Mouse (Mus musculus) spleen, adult 12 weeks (tissue): ENCODE measurements around the gene Slc35e3.

Experiments used
- DNase-seq: peaks from one replicate; pipeline ENCODE4 v3.0.0; 2022; ENCODE audit warnings: low spot score

Slc35e3 gene

DNA sequence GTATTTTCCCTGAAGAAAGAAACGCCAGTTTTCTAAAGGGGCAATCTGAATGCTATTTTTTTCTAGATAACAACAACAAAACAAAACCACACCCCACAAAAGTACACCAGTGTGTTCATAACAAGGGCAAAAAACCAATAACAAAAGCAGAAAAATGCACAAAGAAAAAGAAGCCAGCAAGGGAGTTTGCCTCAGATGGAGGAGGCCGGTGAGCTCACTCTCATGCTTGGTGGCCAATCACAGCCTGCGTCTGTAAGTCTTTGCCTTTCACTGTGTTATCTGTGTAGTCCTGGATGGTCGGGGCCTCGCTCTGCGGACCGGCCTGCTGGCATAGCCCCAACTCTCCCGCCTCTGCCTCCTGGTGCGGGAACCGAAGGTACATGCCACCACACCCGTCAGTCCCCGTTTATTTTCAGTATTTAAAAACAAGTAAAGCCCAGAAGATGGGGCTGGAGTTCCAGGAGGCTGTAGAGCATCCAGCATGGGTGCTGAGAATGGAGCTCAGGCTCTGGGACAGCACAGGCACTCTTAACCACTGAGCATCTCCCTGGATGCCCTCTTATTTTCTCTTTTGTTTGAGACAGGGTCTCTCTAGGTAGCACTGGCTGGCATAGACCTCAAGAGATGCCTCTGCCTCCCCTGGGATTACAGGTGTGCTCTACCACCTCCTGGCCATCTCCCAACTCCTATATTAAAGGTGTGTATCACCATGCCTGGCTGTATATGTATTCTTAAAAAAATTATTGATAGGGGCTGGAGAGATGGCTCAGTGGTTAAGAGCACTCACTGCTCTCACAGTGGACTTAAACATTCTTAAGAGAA, 30.3 kb upstream of the Slc35e3 start:
- DNase-seq: no peak

DNA sequence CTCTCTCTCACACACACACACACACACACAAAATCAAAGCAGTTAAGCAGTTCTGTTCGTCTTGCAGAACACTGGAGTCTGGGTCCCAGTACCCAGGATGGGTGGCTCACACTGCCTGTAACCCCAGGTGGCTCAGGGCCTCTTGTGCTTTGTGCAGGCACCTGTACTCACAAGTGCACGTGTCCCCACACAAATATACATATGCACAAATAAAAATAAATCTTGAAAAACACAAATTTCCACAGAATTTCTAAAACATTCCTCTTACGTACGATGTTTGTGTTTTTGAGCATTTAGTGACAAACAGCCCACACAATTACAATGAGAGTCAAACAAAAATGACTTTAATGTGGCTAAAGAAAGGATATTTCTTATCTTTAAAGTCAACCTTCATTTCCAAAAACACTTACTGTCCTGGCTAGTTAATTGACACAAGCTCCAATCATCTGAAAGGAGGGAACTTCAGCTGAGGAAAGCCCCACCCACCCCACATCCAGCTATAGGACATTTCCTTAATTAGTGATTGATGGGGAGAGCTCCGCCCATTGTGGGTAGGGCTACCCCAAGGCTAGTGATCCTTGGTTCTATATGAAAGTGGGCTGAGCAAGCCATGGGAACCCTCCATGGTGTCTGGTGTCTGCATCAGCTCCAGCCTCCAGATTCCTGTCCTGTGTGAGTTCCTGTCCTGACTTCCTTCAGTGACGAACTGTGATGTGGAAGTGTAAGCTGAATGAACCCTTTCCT, 29.4 kb upstream of the Slc35e3 start:
- no peak for DNase-seq

DNA sequence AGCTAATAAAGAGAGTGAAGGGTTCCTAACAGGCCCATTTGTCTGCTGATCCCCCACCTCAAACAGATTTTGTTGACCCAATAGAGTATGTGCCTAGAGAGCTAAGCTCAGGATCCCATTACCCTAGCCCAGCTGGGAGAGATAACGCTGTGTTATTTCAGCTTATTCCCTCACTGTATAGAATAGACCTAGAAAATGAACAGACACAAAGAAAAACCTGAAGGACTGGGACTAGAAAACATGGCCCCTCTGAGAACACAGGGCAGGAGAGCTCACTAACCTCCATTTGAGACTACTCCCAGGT, 28.6 kb upstream of the Slc35e3 start:
- DNase-seq: no peak

DNA sequence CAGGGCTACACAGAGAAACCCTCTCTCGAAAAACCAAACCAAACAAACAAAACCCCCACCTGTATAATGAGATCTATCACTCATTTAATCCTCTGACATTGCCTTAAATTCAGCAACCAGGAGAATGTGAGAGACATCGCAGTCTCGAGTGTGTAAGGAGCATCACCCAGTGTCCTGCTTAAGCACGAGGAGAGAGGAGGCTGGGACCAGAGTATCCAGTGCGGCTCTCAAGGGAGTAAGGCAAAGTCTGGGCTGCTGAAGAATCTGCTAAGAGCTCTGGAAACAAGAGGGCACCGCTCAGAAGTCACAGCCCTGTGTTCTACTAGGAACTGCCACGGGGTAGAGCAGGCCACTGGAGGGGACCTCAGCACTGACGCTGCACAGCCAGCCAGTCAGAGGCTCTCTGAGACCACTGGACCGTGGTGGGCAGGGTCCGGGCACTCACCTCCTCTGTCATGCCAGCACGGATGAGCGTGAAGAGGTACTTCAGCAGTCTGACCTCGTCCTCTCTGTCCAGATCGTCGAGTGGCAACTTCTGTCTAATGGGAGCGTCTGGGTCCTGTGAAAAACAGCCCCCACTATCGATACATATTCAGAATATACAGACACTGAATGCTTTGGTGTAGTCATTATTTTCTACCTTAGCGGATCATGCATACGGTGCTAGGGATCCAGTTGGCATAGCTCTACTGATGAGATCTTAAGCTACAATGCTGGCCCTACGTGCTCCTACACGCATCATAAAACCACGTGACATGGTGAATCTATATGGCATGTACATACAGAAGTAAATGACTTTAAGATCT, 28.0 kb upstream of the Slc35e3 start:
- no peak for DNase-seq

DNA sequence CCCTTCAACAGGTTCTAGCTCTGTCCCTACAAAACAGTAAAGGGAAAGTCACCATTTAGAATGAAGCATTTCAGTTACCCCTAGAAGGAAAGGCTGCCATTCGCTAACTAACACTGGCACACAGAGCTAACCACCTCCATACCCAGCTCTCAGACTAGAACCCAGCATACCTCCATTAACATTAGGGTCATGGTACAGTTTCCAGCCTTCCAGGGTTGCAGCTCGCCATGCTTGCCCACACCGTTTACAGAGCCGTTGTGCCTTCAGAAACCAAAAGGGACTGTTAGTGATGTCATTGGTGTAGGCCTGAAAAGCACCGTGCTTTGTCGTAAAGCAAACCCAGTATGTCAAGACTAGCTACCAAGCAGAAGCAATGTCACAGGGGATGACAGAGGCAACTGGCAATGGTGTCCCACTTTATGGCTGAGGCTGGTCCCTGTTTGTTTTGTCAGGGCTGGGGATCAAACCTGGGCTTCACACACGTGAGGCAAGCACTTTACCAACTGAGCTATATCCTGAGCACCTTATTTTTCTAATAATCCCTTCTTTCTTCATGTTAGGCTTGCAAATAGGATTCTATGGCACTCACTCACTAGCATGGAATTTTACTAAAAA, 27.0 kb upstream of the Slc35e3 start:
- no peak for DNase-seq

DNA sequence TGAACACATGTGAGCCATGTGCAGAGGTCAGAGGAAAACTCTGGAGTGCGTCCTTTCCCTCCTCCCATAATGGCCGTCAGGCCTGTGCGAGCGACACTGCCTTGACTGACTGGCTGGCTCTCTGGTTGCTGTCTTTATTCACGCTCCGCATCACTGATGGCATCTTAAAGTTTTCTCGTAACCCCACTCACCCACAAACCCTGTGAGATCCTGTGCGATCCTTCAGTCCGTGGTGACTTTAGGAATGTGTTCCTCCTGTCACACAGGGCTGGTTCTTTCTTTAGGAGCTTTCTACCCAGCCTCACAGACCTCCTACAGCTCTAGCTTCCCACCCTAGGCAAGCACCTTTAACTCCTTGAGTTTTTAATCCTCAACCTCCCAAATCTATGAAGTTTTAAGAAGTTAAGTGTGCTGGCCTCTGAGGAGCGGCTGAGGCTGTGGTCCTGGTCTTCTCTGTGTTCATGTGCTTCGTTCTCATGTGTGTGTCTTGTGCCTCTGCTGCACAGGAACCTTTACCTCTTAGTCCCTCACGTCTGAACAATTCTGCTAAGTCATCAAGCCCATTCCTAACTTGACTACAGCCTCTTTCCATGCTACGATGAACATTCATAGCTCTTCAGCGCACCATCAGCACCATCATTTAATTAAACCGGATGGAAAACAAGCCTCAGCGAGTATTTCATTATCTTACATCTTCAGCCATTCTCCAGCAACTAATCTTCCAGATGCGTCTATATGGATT, 26.4 kb upstream of the Slc35e3 start:
- DNase-seq: no peak

DNA sequence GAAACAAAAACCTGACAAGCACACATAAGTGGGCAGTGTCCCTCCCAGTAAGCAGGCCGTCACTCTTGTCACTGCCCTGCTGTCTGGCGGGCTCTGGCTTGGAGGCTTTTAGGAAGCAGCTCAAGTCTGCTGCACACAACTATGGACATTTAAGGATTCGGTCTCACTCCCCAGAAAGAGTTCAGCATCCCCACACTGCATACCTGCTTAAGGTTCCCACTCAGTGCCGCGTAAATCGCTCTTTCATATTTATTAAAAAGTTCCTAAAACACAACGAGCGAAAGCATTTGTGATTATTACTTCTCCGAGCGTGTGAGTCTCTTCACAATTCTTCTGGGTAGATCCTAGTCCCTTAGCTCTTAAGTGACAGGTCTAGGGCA, 25.0 kb upstream of the Slc35e3 start:
- no peak for DNase-seq

DNA sequence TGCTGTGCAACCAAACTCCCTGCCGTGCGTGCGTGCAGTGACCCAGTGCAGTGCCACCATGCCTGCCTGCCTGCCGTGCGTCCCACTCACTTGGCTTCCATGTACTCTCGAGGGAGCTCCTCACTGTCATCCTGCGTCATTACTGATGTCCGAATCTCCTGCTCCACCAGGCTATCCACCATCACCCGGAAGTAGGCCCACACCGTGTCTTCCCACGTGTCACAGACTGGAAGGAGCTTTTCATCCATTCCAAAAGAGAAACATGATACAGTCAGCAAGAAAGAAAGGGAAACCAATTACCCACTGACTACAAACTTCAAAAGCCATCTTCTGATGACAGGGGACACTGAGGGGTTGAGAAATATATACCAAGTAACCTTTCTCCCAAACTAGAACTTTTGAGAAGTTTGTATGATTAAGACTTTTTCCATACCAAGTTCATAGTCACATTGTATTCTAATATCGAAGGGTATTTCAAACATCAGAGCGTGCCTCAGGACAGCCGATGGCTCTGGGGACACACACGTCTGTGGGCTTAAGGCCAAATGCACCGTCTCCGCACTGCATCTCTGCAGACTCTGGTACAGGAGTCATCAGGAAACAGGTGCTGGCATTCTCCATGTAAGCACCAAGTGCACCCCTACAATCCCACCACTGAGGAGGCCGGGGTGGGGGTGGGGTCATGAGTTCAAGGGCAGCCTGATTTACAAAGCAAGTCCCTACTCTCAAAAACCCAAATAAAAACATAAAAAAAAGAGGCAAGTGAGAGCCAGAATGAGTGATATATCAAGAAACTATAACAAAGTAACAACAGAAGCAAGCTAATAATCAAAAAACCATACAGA, 24.3 kb upstream of the Slc35e3 start:
- DNase-seq: no peak

DNA sequence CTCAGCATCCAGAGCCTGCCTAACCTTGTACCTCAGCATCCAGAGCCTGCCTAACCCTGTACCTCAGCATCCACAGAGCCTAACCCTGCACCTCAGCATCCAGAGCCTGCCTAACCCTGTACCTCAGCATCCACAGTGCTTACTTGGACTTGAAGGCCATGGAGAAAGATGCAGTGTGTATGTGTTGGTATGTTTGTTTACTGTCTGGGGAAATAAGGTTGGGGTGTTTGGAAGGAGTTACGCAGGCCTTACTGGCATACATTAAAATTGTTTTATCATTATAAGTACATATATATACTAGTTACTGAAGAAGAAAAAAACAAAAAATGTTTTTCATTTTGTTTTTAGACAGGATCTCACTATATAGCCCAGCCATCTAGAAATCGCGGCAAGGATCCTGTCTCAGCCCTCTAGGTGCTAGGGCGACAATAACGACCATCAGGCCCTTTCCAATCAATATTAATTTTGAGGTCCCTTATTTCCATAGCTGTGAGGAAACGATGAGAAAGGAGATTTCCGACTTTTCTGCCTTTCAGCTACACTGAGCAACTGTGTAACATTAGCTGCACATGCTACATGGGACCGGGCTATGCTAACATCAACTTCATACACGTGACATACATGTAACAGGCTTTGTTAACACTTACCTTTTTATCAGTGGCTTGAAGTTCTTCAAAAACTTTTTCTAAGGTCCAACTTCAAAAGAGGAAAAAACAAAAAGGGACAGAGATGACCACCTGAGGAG, 23.5 kb upstream of the Slc35e3 start:
- DNase-seq: no peak

DNA sequence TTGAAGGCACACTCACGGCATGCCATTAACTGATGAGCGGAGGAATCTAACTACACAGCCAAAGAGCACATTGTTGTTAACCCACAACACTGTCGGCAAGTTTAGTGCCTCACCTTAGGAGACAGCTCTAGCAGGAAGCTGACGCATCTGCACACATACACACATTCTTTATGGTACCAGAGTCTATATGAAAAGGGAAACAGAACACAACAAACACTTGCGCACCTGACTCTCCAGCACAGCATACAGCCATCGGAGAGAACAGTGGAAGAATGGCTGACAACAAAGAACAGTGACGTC, 21.9 kb upstream of the Slc35e3 start:
- no peak for DNase-seq

DNA sequence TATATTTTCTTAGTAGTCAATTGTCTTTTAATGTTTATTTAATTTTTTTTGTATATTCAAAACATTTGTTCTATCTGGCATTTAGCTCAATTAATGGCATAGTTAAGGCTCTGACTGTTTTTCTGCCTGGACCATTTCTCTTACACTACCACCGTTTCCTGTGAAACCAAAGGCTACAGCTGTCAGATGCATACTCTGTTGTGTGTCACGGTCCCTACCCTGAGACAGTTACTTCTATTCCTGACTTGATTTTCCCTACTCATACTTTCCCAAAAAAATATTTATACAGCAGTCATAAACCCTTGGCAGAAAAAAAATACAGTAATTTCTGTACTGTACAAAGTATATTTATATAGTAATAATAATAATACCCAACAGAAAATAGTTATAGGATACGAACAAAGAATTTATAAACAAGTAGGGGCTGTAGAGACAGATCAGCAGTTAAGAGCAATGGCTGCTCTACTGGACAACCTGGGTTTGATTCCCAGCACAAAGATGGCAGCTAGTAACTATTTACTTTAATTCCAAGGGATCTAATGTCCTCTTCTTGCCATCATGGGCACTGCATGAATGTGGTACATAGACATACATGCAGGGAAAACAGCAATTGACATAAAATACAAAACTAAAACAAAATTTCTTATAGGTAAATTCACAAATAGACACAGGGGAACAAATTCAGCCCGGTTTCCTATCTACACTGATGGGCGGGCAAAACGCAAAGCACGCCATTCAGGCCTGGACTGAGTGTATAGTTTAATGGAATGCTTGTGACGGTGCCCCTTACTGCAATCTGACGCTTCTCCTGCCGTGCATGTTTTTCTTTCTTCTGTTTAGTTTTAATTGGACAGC, 21.3 kb upstream of the Slc35e3 start:
- DNase-seq: no peak

DNA sequence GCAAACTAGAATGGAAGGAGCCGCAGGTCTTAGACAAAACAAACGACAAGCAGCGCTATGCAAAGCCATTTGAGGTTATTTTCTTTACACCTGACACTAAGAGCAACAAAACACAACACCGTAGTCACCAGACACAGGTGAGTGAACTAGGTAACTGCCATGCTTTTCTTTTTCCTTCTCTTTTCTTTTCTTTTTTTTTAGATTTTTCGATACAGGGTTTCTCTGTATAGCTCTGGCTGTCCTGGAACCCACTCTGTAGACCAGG, 20.7 kb upstream of the Slc35e3 start:
- no peak for DNase-seq

DNA sequence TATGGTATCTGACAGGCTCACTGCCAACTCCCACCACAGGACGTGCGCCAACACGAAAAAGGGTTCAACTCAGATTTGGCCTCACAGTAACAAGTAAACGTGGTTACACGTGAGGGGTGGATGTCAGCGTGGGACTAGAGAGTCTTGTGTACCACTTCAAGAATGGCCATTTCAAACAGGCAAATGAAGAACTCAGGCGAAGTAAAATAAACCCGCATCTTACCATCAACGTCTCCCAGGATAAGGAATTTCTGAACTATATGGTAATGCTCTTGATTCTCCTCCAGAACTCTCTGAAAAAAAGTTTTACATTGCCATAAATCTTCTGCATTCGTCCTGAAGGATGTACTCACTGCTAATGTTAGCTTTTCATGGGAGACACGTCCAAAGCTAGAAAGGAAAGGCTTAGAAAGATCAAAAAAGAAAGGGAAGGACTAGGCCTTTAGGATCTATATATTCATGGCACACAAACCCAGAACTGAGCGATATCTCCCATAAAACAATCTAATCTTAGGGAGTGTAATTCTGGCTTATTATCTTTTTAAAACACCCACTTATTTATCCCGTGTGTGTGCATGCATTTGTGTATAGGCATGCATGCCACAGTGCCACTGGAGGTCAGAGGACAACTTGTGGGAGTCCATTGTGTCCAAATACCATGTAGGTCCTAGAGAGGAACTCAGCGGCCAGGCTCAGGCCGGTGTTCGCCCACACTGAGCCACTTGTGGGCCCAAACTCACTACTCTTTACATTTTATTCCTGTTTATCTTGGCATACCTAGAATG, 20.1 kb upstream of the Slc35e3 start:
- DNase-seq: no peak

DNA sequence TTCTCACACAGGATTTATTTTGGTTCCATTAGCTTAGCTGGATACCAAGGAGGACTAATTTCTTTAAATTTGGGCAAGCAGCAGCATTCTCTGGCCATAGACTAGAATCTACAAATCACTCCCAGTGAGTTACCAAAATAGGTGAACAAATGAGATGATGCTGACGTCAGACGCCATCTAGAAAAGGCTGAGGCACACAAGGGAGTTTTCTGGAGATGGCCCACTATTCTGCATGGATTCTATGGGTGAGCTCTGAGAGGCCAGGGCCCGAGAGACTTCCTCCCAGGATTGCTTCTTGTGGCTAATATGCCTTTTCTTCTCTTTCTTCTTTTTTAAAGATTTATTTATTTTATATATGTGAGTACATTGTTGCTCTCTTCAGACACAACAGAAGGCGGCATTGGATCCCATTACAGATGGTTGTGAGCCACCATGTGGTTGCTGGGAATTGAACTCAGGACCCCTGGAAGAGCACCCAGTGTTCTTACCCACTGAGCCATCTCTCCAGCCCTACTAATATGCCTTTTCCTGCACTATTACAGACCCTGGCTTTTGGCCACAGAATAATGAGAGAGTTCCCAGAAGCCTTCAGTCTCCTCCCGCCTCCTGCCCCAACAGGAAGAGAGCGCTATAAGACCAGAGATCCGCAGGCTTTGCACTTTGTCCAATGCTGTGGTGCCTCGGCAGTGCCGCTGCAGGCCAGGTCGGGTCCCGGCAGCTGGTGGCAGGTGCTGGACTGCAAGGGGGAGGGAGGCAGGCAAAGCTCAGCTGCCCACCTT, 19.1 kb upstream of the Slc35e3 start:
- DNase-seq: no peak

DNA sequence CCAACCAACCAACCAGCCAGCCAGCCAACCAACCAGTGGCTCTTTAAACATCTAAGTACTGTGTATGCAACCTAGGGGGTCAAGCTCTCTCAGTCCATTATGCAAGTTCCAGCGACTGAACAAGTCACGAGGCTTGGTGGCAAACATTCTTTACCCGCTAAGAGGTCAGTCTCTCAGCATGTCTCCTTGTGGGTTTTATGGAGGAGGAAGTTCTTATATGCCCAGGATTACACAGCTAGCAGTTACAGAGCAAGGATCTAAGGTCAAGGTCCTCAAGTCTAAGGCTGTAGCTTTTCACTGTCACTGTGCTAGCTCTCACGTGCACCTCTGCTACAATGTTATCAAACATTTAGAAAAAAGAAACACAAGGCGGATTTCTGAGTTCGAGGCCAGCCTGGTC, 18.4 kb upstream of the Slc35e3 start:
- no peak for DNase-seq

DNA sequence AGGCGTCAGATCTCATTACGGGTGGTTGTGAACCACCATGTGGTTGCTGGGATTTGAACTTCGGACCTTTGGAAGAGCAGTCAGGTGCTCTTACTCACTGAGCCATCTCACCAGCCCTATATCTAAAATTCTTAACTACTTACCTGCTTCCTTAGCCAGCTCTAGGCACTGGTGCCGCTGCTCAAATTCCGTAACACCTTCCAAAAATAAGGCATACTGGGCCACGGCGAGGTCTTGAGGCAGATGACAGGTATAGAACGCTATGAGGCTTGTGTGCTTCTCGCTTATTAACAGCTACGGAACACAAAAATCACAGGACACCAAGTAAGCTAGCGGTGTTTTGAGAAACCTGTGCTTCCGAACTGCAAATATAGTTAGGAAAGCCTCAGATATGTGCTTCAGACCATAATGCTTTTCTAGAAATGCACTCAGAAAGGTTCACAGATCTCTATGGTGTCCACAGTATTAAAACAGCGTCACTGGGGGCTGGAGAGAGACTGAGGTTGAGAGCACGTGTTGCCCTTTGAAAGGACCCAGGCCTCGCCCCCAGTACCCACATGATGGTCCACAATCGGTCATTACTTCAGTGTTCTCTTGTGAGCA, 17.5 kb upstream of the Slc35e3 start:
- no peak for DNase-seq

DNA sequence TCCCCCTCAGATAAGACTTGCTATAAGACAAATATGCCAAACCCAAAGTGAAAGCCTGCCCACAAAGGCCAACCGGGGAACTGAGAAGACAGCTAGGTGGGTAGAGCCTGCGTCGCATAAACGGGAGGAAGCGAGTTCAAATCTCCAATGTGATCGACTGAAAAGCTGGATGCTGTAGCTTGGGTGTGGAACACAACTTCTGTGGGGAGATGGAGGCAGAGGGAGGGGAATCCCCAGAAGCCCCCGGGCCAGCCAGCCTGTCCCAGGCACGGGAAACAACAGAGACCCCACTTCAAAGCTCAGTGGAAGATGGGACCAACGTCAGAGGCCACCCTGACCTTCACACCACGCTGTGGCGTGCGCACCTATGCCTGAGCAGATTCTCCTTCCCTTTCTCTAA, 16.8 kb upstream of the Slc35e3 start:
- DNase-seq: no peak
